Mouse (Mus musculus): ENCODE results near the gene Socs5. TPM values are rescaled to one million over a fixed set of nuclear protein-coding genes. Genes with fewer than 3 reads are reported as not detected.

Gene Socs5
- polyA plus RNA-seq, 1 experiment: not detected

- 93% methylated on average over 7 of the region's 7 CpGs for WGBS
- no peak overlapping the region for H3K27ac ChIP-seq (ENCODE audit: insufficient read depth, low read depth, low read length)
- no peak for TF ChIP-seq CTCF (IDR thresholded peaks at IDR 0.05; ENCODE audit: insufficient read depth, low read depth, low read length)
Observed at GRCm38 (mm10) chr17:87118966-87119526, 11.6 kb downstream of the Socs5 start.

GRCm38 (mm10) chr17:87125344-87125743 is 17.9 kb downstream of the Socs5 start:
- Histone ChIP-seq H3K4me1 (ENCODE audit: control insufficient read depth, insufficient read depth, low read length) (peaks cover 12% of the 10 kb centered on the region), H3K27ac (ENCODE audit: insufficient read depth, low read depth, low read length) (no peak overlapping the region), H3K4me3 (ENCODE audit: insufficient read depth, low read depth, low read length) (no peak overlapping the region)
- no peak for TF ChIP-seq CTCF (IDR thresholded peaks at IDR 0.05; ENCODE audit: insufficient read depth, low read depth, low read length)
- WGBS: 72% methylated on average over 24 of the region's 24 CpGs

More at GRCm38 (mm10) chr17:87118966-87119526, 11.6 kb downstream of the Socs5 start:
- Histone ChIP-seq H3K4me1 (ENCODE audit: control insufficient read depth, insufficient read depth, low read length) (peaks cover 9% of the 10 kb centered on the region), H3K4me3 (ENCODE audit: insufficient read depth, low read depth, low read length) (no peak overlapping the region)

GRCm38 (mm10) chr17:87132258-87132657 is 24.8 kb downstream of the Socs5 start:
- Histone ChIP-seq H3K27ac (ENCODE audit: insufficient read depth, low read depth, low read length) (no peak overlapping the region), H3K4me1 (ENCODE audit: control insufficient read depth, insufficient read depth, low read length) (peaks cover under 1% of the 10 kb centered on the region; the same call in 1 of the 2 replicates), H3K4me3 (ENCODE audit: insufficient read depth, low read depth, low read length) (no peak overlapping the region)
- WGBS: 53% methylated on average over 4 of the region's 4 CpGs
- TF ChIP-seq POLR2A (IDR thresholded peaks at IDR 0.05; ENCODE audit: insufficient read depth, low read depth, low read length): no peak
- TF ChIP-seq CTCF (IDR thresholded peaks at IDR 0.05; ENCODE audit: insufficient read depth, low read depth, low read length): no peak

GRCm38 (mm10) chr17:87133823-87134222 is 26.3 kb downstream of the Socs5 start:
- Histone ChIP-seq H3K27ac (ENCODE audit: insufficient read depth, low read depth, low read length) (no peak overlapping the region), H3K4me3 (ENCODE audit: insufficient read depth, low read depth, low read length) (no peak overlapping the region), H3K4me1 (ENCODE audit: control insufficient read depth, insufficient read depth, low read length) (no peaks in the 10 kb centered on the region)
- TF ChIP-seq POLR2A (IDR thresholded peaks at IDR 0.05; ENCODE audit: insufficient read depth, low read depth, low read length): no peak
- TF ChIP-seq CTCF (IDR thresholded peaks at IDR 0.05; ENCODE audit: insufficient read depth, low read depth, low read length): no peak
- 85% methylated on average over 23 of the region's 23 CpGs for WGBS

- WGBS: 96% methylated on average over 24 of the region's 24 CpGs
- Histone ChIP-seq H3K4me3 (ENCODE audit: insufficient read depth, low read depth, low read length) (no peak overlapping the region), H3K27ac (ENCODE audit: insufficient read depth, low read depth, low read length) (no peak overlapping the region), H3K4me1 (ENCODE audit: control insufficient read depth, insufficient read depth, low read length) (no peaks in the 10 kb centered on the region)
- TF ChIP-seq CTCF (IDR thresholded peaks at IDR 0.05; ENCODE audit: insufficient read depth, low read depth, low read length) (no peak), POLR2A (IDR thresholded peaks at IDR 0.05; ENCODE audit: insufficient read depth, low read depth, low read length) (no peak)
Observed at GRCm38 (mm10) chr17:87134631-87135030, 27.2 kb downstream of the Socs5 start.

- Histone ChIP-seq H3K4me1 (ENCODE audit: control insufficient read depth, insufficient read depth, low read length) (no peaks in the 10 kb centered on the region), H3K27ac (ENCODE audit: insufficient read depth, low read depth, low read length) (no peak overlapping the region), H3K4me3 (ENCODE audit: insufficient read depth, low read depth, low read length) (no peak overlapping the region)
- WGBS: 66% methylated on average over 6 of the region's 6 CpGs
- TF ChIP-seq POLR2A (IDR thresholded peaks at IDR 0.05; ENCODE audit: insufficient read depth, low read depth, low read length) (no peak), CTCF (IDR thresholded peaks at IDR 0.05; ENCODE audit: insufficient read depth, low read depth, low read length) (no peak)
Observed at GRCm38 (mm10) chr17:87135741-87136140, 28.3 kb downstream of the Socs5 start.

- 90% methylated on average over 9 of the region's 9 CpGs for WGBS
- TF ChIP-seq POLR2A (IDR thresholded peaks at IDR 0.05; ENCODE audit: insufficient read depth, low read depth, low read length): no peak
- no peak for TF ChIP-seq CTCF (IDR thresholded peaks at IDR 0.05; ENCODE audit: insufficient read depth, low read depth, low read length)
- no peak overlapping the region for H3K27ac ChIP-seq (ENCODE audit: insufficient read depth, low read depth, low read length)
- H3K4me1 ChIP-seq (ENCODE audit: control insufficient read depth, insufficient read depth, low read length): no peaks in the 10 kb centered on the region
- no peak overlapping the region for H3K4me3 ChIP-seq (ENCODE audit: insufficient read depth, low read depth, low read length)
Observed at GRCm38 (mm10) chr17:87141188-87141935, 33.9 kb downstream of the Socs5 start.

- H3K4me1 ChIP-seq (ENCODE audit: control insufficient read depth, insufficient read depth, low read length): no peaks in the 10 kb centered on the region
- 62% methylated on average over 11 of the region's 11 CpGs for WGBS
Observed at GRCm38 (mm10) chr17:87142271-87142670, 34.8 kb downstream of the Socs5 start.

GRCm38 (mm10) chr17:87143186-87143585 is 35.7 kb downstream of the Socs5 start:
- TF ChIP-seq POLR2A (IDR thresholded peaks at IDR 0.05; ENCODE audit: insufficient read depth, low read depth, low read length) (no peak), CTCF (IDR thresholded peaks at IDR 0.05; ENCODE audit: insufficient read depth, low read depth, low read length) (no peak)
- Histone ChIP-seq H3K4me3 (ENCODE audit: insufficient read depth, low read depth, low read length) (no peak overlapping the region), H3K27ac (ENCODE audit: insufficient read depth, low read depth, low read length) (no peak overlapping the region), H3K4me1 (ENCODE audit: control insufficient read depth, insufficient read depth, low read length) (no peaks in the 10 kb centered on the region)
- 67% methylated on average over 14 of the region's 14 CpGs for WGBS

More at GRCm38 (mm10) chr17:87142271-87142670, 34.8 kb downstream of the Socs5 start:
- no peak overlapping the region for H3K4me3 ChIP-seq (ENCODE audit: insufficient read depth, low read depth, low read length)
- TF ChIP-seq POLR2A (IDR thresholded peaks at IDR 0.05; ENCODE audit: insufficient read depth, low read depth, low read length) (no peak), CTCF (IDR thresholded peaks at IDR 0.05; ENCODE audit: insufficient read depth, low read depth, low read length) (no peak)
- H3K27ac ChIP-seq (ENCODE audit: insufficient read depth, low read depth, low read length): no peak overlapping the region
